Mouse (Mus musculus) heart, embryonic 16.5 days (tissue): ENCODE data around the gene Clhc1. TPM values are rescaled to one million over a fixed set of nuclear protein-coding genes. Genes with fewer than 3 reads are reported as not detected.
A peak's percentile ranks its signal among the peaks of the same experiment; 100 is the strongest.

ENCODE experiments used
- ATAC-seq: fragments of 200-750 bp; cut with Nextera tagmentation; replicated peaks from 2 replicates; pipeline ENCODE4 v1.8.0; 2017; ENCODE audit warnings: moderate number of reproducible peaks; ENCODE audit not compliant: insufficient read depth, low FRiP score; ENCODE audit errors: extremely low read depth
- H3K27ac ChIP-seq: fragments of 300-500 bp; sonication (generic); 2 replicates; pipeline ENCODE4 v1.5.1; 2014; ENCODE audit warnings: mild to moderate bottlenecking, low read length, control low read depth, moderate library complexity
- H3K27me3 ChIP-seq: fragments of 300-500 bp; sonication (generic); 2 replicates; pipeline ENCODE4 v1.6.1; 2014; ENCODE audit warnings: low read length, mixed read lengths; ENCODE audit not compliant: control insufficient read depth, insufficient read depth
- H3K36me3 ChIP-seq: fragments of 300-500 bp; sonication (generic); 2 replicates; pipeline ENCODE4 v1.6.1; 2014; ENCODE audit not compliant: control insufficient read depth, insufficient read depth
- H3K4me1 ChIP-seq: fragments of 300-500 bp; sonication (generic); 2 replicates; pipeline ENCODE4 v1.6.1; 2014; ENCODE audit warnings: low read length, mixed read lengths; ENCODE audit not compliant: control insufficient read depth, insufficient read depth
- H3K4me2 ChIP-seq: fragments of 300-500 bp; sonication (generic); 2 replicates; pipeline ENCODE4 v1.6.1; 2014; ENCODE audit warnings: low read depth, mild to moderate bottlenecking, control low read depth, low read length
- H3K4me3 ChIP-seq: fragments of 300-500 bp; sonication (generic); 2 replicates; pipeline ENCODE4 v1.5.1; 2014; ENCODE audit warnings: mild to moderate bottlenecking, control low read depth, low read length
- H3K9ac ChIP-seq: fragments of 300-500 bp; sonication (generic); 2 replicates; pipeline ENCODE4 v1.6.1; 2014; ENCODE audit warnings: low read length, control low read depth
- H3K9me3 ChIP-seq: fragments of 300-500 bp; sonication (generic); replicated peaks from 2 replicates; pipeline ENCODE4 v1.6.1; 2016; ENCODE audit warnings: low read length; ENCODE audit not compliant: control insufficient read depth
- WGBS: fragments of 180-500 bp; shearing (Covaris S2); extraction: QIAGEN DNeasy Blood & Tissue Kit; methylation state at CpG from one replicate; pipeline ENCODE4 v1.1.7; 2014; 5-methylcytosine and 5-hydroxymethylcytosine counted together
- polyA plus RNA-seq: library from polyadenylated mRNA; unstranded; fragments of >200 nt; fragmentation: Nextera tagmentation; extraction: Ambion mirVana; gene quantifications from 2 replicates; pipeline ENCODE4 v1.2.1, GENCODE M21; 2015

The Clhc1 gene
- polyA plus RNA-seq, 1 experiment from 2014 or later: 0.14 TPM

GRCm38 (mm10) chr11:29626541-29626940 lies 78.8 kb downstream of the Clhc1 start:
- H3K4me2 ChIP-seq: peak overlapping the region; percentile 24
- no peaks in the 10 kb centered on the region for H3K36me3 ChIP-seq
- no peak overlapping the region for H3K4me3 ChIP-seq
- 18% methylated on average over 5 of the region's 5 CpGs for WGBS
- H3K9me3 ChIP-seq: no peaks in the 10 kb centered on the region
- peak overlapping the region; percentile 74 for H3K27ac ChIP-seq
- ATAC-seq: no peak
- H3K4me1 ChIP-seq: peaks cover 8% of the 10 kb centered on the region
- no peaks in the 10 kb centered on the region for H3K27me3 ChIP-seq
- H3K9ac ChIP-seq: 0 out of 2 replicates have a peak overlapping the region, but pooled peaks have one; percentile 36

- Histone ChIP-seq H3K9ac (no peak overlapping the region), H3K4me3 (no peak overlapping the region), H3K27me3 (no peaks in the 10 kb centered on the region), H3K27ac (no peak overlapping the region), H3K36me3 (no peaks in the 10 kb centered on the region), H3K9me3 (no peaks in the 10 kb centered on the region), H3K4me2 (no peak overlapping the region), H3K4me1 (peaks cover 17% of the 10 kb centered on the region)
- no peak for ATAC-seq
- WGBS: 90% methylated on average over 3 of the region's 3 CpGs
These were observed 80.0 kb downstream of the Clhc1 start for GRCm38 (mm10) chr11:29627706-29628105.

Other genes with a start within 250 kb of the Clhc1 start
- gene Ccdc88a, start 174.3 kb upstream of the Clhc1 start, polyA plus RNA-seq: 18.4 and 19.3 TPM in 2 replicates
- 16.6 and 22.9 TPM in 2 replicates for gene Prorsd1, start 32.9 kb upstream of the Clhc1 start, polyA plus RNA-seq
- 45.2 and 59.2 TPM in 2 replicates for gene Mtif2, start 21.5 kb upstream of the Clhc1 start, polyA plus RNA-seq
- gene Rps27a, start 159 bp downstream of the Clhc1 start, polyA plus RNA-seq: 510 and 562 TPM in 2 replicates
- 55.8 and 59.3 TPM in 2 replicates for gene Rtn4, start 145.0 kb downstream of the Clhc1 start, polyA plus RNA-seq